Mouse (Mus musculus): ENCODE results near the gene Cdh24. TPM values are rescaled to one million over a fixed set of nuclear protein-coding genes. Genes with fewer than 3 reads are reported as not detected.

The Cdh24 gene
- polyA plus RNA-seq, 1 experiment: 6.0 TPM

DNA sequence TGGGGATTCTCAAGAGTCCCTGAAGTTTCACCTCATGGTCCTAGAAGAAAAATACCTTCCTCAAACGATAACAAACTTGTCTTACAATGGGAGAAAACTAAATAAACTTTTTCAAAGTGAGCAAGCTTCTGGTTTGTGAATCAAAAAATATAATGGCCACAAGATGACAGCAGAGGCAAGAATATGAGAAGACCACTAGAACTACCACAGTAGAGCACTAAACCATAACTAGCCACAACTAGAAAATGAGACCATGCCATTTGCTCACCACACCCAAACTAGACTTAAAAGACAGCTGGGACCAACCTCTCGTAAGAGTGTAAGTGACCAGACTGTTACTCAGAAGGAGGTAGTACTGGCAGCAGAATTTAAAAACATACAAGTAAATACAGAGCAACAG, 18.8 kb upstream of the Cdh24 start:
- Histone ChIP-seq H3K36me3 (ENCODE audit: control insufficient read depth, insufficient read depth, low read length, poor library complexity, severe bottlenecking) (peaks cover 76% of the 10 kb centered on the region), H3K4me3 (ENCODE audit: low read depth, low read length) (no peak overlapping the region), H3K9me3 (replicated peaks; ENCODE audit: control insufficient read depth, insufficient read depth, low read length, poor library complexity, severe bottlenecking) (no peaks in the 10 kb centered on the region), H3K4me1 (ENCODE audit: control insufficient read depth, insufficient read depth, low read length) (peaks cover 2% of the 10 kb centered on the region), H3K9ac (ENCODE audit: low read depth, poor library complexity, severe bottlenecking) (no peak overlapping the region), H3K27me3 (ENCODE audit: control insufficient read depth, insufficient read depth, low read length, poor library complexity, severe bottlenecking) (no peaks in the 10 kb centered on the region), H3K27ac (ENCODE audit: insufficient read depth, low read length) (no peak overlapping the region)
- TF ChIP-seq POLR2A (IDR thresholded peaks at IDR 0.05; ENCODE audit: insufficient read depth, low read length) (no peak), EP300 (IDR thresholded peaks at IDR 0.05; ENCODE audit: insufficient read depth, low read depth, low read length) (no peak), CTCF (IDR thresholded peaks at IDR 0.05; ENCODE audit: low read depth, low read length) (no peak)

DNA sequence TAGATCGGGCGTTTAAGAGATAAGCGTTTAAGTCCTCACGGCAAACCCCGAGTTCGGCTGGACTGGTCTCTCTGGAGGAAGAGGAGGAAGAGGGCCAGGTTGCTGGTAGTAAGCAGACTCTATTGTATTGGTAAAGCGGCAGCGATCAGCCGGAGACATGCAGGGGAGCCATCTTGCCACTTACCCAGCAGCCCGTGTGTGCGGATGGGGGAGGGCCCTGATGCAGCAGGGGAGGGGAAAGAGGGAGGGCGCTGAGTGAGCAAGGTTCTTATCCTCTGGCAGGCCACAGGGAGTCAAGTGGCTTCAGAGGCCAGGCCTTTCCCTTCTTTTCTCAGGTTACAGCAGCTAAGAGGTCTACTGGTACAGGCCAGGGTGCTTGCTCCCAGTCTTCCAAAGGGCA, 12.3 kb upstream of the Cdh24 start:
- H3K27me3 ChIP-seq (ENCODE audit: control insufficient read depth, insufficient read depth, low read length, poor library complexity, severe bottlenecking): no peaks in the 10 kb centered on the region
- H3K4me3 ChIP-seq (ENCODE audit: low read depth, low read length): peak overlapping the region; percentile 100
- H3K4me1 ChIP-seq (ENCODE audit: control insufficient read depth, insufficient read depth, low read length): peaks cover 3% of the 10 kb centered on the region
- 0 out of 2 replicates have a peak, but pooled peaks have one; percentile 27 for TF ChIP-seq EP300 (IDR thresholded peaks at IDR 0.05; ENCODE audit: insufficient read depth, low read depth, low read length)
- no peak for TF ChIP-seq CTCF (IDR thresholded peaks at IDR 0.05; ENCODE audit: low read depth, low read length)
- peak; percentile 54 for TF ChIP-seq POLR2A (IDR thresholded peaks at IDR 0.05; ENCODE audit: insufficient read depth, low read length)
- peaks cover 42% of the 10 kb centered on the region for H3K36me3 ChIP-seq (ENCODE audit: control insufficient read depth, insufficient read depth, low read length, poor library complexity, severe bottlenecking)
- H3K9ac ChIP-seq (ENCODE audit: low read depth, poor library complexity, severe bottlenecking): peak overlapping the region; percentile 99
- H3K9me3 ChIP-seq (replicated peaks; ENCODE audit: control insufficient read depth, insufficient read depth, low read length, poor library complexity, severe bottlenecking): no peaks in the 10 kb centered on the region
- peak overlapping the region; percentile 63 for H3K27ac ChIP-seq (ENCODE audit: insufficient read depth, low read length)

DNA sequence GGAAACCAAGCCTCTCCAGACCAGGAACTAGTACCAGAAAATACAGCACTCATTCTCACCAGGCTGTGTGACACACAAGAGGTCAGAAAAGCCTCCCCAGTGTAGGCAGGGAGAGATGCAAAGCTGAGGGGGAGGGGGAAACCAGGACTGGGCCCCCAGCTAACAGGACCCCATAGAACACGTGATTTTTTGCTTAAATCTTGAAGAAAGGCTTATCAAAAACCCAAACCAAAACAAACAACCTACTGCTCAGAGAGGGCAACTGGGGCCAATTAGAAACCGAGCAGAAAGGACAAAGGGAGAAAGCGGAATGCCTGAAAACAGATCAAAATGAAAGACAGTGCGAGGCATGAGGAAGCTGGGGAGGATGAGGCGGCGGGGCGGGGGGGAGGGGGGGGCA, 11.6 kb upstream of the Cdh24 start:
- Histone ChIP-seq H3K9ac (ENCODE audit: low read depth, poor library complexity, severe bottlenecking) (peak overlapping the region; percentile 99), H3K9me3 (replicated peaks; ENCODE audit: control insufficient read depth, insufficient read depth, low read length, poor library complexity, severe bottlenecking) (no peaks in the 10 kb centered on the region), H3K36me3 (ENCODE audit: control insufficient read depth, insufficient read depth, low read length, poor library complexity, severe bottlenecking) (peaks cover 48% of the 10 kb centered on the region), H3K27me3 (ENCODE audit: control insufficient read depth, insufficient read depth, low read length, poor library complexity, severe bottlenecking) (no peaks in the 10 kb centered on the region), H3K4me3 (ENCODE audit: low read depth, low read length) (peak overlapping the region; percentile 100), H3K4me1 (ENCODE audit: control insufficient read depth, insufficient read depth, low read length) (peaks cover 3% of the 10 kb centered on the region), H3K27ac (ENCODE audit: insufficient read depth, low read length) (0 out of 2 replicates have a peak overlapping the region, but pooled peaks have one; percentile 26)
- TF ChIP-seq EP300 (IDR thresholded peaks at IDR 0.05; ENCODE audit: insufficient read depth, low read depth, low read length) (no peak), CTCF (IDR thresholded peaks at IDR 0.05; ENCODE audit: low read depth, low read length) (no peak), POLR2A (IDR thresholded peaks at IDR 0.05; ENCODE audit: insufficient read depth, low read length) (no peak)

DNA sequence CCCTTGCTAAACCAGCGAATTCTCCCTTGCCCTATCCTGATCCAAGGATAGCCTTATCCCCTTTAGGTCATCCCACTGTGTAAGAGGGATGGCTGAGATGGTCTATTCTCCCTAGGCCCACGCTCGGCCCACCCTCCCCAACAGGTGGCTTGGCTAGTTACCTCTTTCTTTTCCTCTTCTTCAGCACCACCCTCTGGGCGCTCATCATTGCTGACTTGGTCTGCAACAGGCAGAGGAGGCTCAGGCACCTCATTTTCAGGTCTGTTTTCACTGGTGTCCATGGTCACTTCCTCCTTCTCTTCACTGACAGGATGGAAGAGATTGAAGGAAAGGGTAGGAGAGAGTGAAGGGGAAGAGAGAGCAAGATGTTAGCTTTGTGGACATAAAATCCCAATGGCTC, 10.4 kb upstream of the Cdh24 start:
- H3K4me1 ChIP-seq (ENCODE audit: control insufficient read depth, insufficient read depth, low read length): peaks cover 3% of the 10 kb centered on the region
- H3K27me3 ChIP-seq (ENCODE audit: control insufficient read depth, insufficient read depth, low read length, poor library complexity, severe bottlenecking): no peaks in the 10 kb centered on the region
- TF ChIP-seq CTCF (IDR thresholded peaks at IDR 0.05; ENCODE audit: low read depth, low read length): no peak
- no peak for TF ChIP-seq POLR2A (IDR thresholded peaks at IDR 0.05; ENCODE audit: insufficient read depth, low read length)
- no peak for TF ChIP-seq EP300 (IDR thresholded peaks at IDR 0.05; ENCODE audit: insufficient read depth, low read depth, low read length)
- peaks cover 52% of the 10 kb centered on the region for H3K36me3 ChIP-seq (ENCODE audit: control insufficient read depth, insufficient read depth, low read length, poor library complexity, severe bottlenecking)
- no peaks in the 10 kb centered on the region for H3K9me3 ChIP-seq (replicated peaks; ENCODE audit: control insufficient read depth, insufficient read depth, low read length, poor library complexity, severe bottlenecking)
- no peak overlapping the region for H3K4me3 ChIP-seq (ENCODE audit: low read depth, low read length)
- H3K27ac ChIP-seq (ENCODE audit: insufficient read depth, low read length): peak overlapping the region; percentile 50
- H3K9ac ChIP-seq (ENCODE audit: low read depth, poor library complexity, severe bottlenecking): no peak overlapping the region

DNA sequence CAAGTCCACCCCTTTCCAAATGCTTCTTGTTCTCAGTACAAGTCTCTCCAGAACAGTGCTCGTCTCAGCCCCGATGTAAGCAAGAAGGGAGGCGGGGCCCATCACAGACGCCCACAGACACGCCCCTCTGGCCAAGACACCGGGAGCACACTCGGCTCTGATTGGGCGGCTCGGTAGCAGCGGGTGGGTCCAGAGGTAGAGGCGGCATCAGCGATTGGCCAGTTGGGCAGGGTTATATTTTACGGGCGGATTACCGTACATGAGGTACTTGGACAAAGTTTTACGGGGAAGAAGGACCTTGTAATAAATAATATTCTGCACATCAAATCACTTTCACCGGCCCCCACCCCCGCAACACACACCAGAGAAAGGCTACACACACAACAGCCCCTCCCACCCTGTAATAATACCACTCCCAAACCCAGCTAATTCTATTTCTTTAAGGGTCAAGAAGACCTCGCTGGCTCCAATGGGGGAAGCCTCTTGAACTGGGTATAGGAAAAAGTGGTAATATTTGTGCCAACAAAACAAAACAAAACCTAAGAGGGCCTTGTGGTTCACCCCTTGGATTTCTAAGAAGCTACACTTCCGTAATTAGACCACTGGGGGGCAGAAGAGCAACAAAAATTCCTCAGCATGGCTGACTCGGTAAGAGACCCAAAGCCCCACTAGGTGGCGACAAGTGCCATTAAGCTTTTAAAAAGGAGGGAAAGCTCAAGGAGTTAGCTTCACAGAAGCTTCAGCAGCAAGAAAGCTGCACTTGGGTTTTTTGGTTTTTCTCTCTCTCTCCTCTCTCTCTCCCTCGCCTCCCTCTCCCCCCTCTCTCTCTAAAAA, 9.7 kb upstream of the Cdh24 start:
- TF ChIP-seq CTCF (IDR thresholded peaks at IDR 0.05; ENCODE audit: low read depth, low read length) (peak; percentile 79), EP300 (IDR thresholded peaks at IDR 0.05; ENCODE audit: insufficient read depth, low read depth, low read length) (no peak)
- Histone ChIP-seq H3K27ac (ENCODE audit: insufficient read depth, low read length) (peak overlapping the region; percentile 50; the same call in 1 of the 2 replicates), H3K9me3 (replicated peaks; ENCODE audit: control insufficient read depth, insufficient read depth, low read length, poor library complexity, severe bottlenecking) (no peaks in the 10 kb centered on the region), H3K9ac (ENCODE audit: low read depth, poor library complexity, severe bottlenecking) (no peak overlapping the region), H3K4me3 (ENCODE audit: low read depth, low read length) (no peak overlapping the region), H3K4me1 (ENCODE audit: control insufficient read depth, insufficient read depth, low read length) (peaks cover 3% of the 10 kb centered on the region), H3K27me3 (ENCODE audit: control insufficient read depth, insufficient read depth, low read length, poor library complexity, severe bottlenecking) (no peaks in the 10 kb centered on the region), H3K36me3 (ENCODE audit: control insufficient read depth, insufficient read depth, low read length, poor library complexity, severe bottlenecking) (peaks cover 55% of the 10 kb centered on the region)

DNA sequence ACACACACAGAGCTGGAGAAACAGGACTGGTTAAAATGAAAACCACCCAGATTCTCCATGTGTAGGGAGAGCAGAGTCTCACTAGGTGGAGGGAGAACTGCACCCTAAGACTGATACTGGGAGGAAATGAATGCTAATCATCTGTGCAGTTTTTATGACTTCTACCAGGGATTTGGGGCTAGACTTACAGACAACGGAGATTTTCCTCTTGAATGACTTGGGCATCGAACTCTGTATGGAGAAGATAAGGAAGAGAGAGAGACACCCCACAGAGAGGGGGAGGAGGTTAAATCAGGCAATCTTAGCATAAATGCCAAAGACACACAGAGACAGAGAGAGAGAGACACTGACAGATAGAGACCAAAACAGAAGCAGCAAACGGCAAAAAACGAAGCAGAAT, 6.7 kb upstream of the Cdh24 start:
- Histone ChIP-seq H3K4me1 (ENCODE audit: control insufficient read depth, insufficient read depth, low read length) (no peaks in the 10 kb centered on the region), H3K36me3 (ENCODE audit: control insufficient read depth, insufficient read depth, low read length, poor library complexity, severe bottlenecking) (peaks cover 74% of the 10 kb centered on the region), H3K9ac (ENCODE audit: low read depth, poor library complexity, severe bottlenecking) (no peak overlapping the region), H3K9me3 (replicated peaks; ENCODE audit: control insufficient read depth, insufficient read depth, low read length, poor library complexity, severe bottlenecking) (no peaks in the 10 kb centered on the region), H3K4me3 (ENCODE audit: low read depth, low read length) (no peak overlapping the region), H3K27me3 (ENCODE audit: control insufficient read depth, insufficient read depth, low read length, poor library complexity, severe bottlenecking) (no peaks in the 10 kb centered on the region), H3K27ac (ENCODE audit: insufficient read depth, low read length) (no peak overlapping the region)
- TF ChIP-seq POLR2A (IDR thresholded peaks at IDR 0.05; ENCODE audit: insufficient read depth, low read length) (no peak), CTCF (IDR thresholded peaks at IDR 0.05; ENCODE audit: low read depth, low read length) (no peak), EP300 (IDR thresholded peaks at IDR 0.05; ENCODE audit: insufficient read depth, low read depth, low read length) (no peak)

Measured in ES-Bruce4 (cell line).